Mouse (Mus musculus) testis, postnatal 10 days (tissue): Measurements from ENCODE around the gene Ankrd39.
"Not testable (repeated sequence)": the region's sequence is repeated elsewhere in the genome, so short reads cannot be mapped to it uniquely, and the experiment has no call there.

Experiments used
- DNase-seq: peaks from one replicate; pipeline ENCODE4 v3.0.0; 2021; ENCODE audit warnings: low spot score

The Ankrd39 gene

GRCm38 (mm10) chr1:36551904-36552303, 4.7 kb upstream of the Ankrd39 start:
- no peak for DNase-seq

- no peak for DNase-seq
These were observed 3.0 kb upstream of the Ankrd39 start for GRCm38 (mm10) chr1:36550075-36550863.

GRCm38 (mm10) chr1:36549491-36549890, 2.2 kb upstream of the Ankrd39 start:
- DNase-seq, result no peak

GRCm38 (mm10) chr1:36548771-36549170, 1.5 kb upstream of the Ankrd39 start:
- no peak for DNase-seq

GRCm38 (mm10) chr1:36547981-36548598, 845 bp upstream of the Ankrd39 start:
- peak; percentile 87 for DNase-seq

GRCm38 (mm10) chr1:36545845-36546600, 1.2 kb downstream of the Ankrd39 start:
- no peak for DNase-seq

- DNase-seq, result no peak
These were observed 1.9 kb downstream of the Ankrd39 start for GRCm38 (mm10) chr1:36545382-36545781.

- no peak for DNase-seq
These were observed 4.3 kb downstream of the Ankrd39 start for GRCm38 (mm10) chr1:36542925-36543324.

GRCm38 (mm10) chr1:36541844-36542243, 5.4 kb downstream of the Ankrd39 start:
- peak; percentile 46 for DNase-seq

- no peak for DNase-seq
These were observed 6.4 kb downstream of the Ankrd39 start for GRCm38 (mm10) chr1:36540807-36541206.

GRCm38 (mm10) chr1:36540132-36540531, 7.1 kb downstream of the Ankrd39 start:
- DNase-seq, result no peak

- DNase-seq, result peak; percentile 76
These were observed 8.1 kb downstream of the Ankrd39 start, which contains the start of gene Gm42417 for GRCm38 (mm10) chr1:36539186-36539585. Gm42417 (minus strand) TSS chr1:36539429.

GRCm38 (mm10) chr1:36538727-36539126, 8.5 kb downstream of the Ankrd39 start:
- no peak for DNase-seq

- not testable (repeated sequence) for DNase-seq
These were observed 10.5 kb downstream of the Ankrd39 start, which contains the start of gene Ankrd23 for GRCm38 (mm10) chr1:36536783-36537182. Ankrd23 (minus strand) TSS chr1:36536883.

GRCm38 (mm10) chr1:36536397-36536728, 10.9 kb downstream of the Ankrd39 start:
- DNase-seq, result no peak

GRCm38 (mm10) chr1:36535477-36536396, 11.5 kb downstream of the Ankrd39 start:
- DNase-seq, result no peak

- DNase-seq, result no peak
These were observed 12.6 kb downstream of the Ankrd39 start for GRCm38 (mm10) chr1:36534595-36535058.

- no peak for DNase-seq
These were observed 13.7 kb downstream of the Ankrd39 start for GRCm38 (mm10) chr1:36533546-36533945.

GRCm38 (mm10) chr1:36531461-36531860, 15.8 kb downstream of the Ankrd39 start:
- no peak for DNase-seq

- DNase-seq, result no peak
These were observed 16.3 kb downstream of the Ankrd39 start for GRCm38 (mm10) chr1:36530962-36531361.

GRCm38 (mm10) chr1:36530485-36530884, 16.8 kb downstream of the Ankrd39 start:
- no peak for DNase-seq

GRCm38 (mm10) chr1:36529875-36530274, 17.4 kb downstream of the Ankrd39 start:
- DNase-seq, result no peak
